Mouse (Mus musculus): ENCODE results near the gene Morn3.

The Morn3 gene

DNA sequence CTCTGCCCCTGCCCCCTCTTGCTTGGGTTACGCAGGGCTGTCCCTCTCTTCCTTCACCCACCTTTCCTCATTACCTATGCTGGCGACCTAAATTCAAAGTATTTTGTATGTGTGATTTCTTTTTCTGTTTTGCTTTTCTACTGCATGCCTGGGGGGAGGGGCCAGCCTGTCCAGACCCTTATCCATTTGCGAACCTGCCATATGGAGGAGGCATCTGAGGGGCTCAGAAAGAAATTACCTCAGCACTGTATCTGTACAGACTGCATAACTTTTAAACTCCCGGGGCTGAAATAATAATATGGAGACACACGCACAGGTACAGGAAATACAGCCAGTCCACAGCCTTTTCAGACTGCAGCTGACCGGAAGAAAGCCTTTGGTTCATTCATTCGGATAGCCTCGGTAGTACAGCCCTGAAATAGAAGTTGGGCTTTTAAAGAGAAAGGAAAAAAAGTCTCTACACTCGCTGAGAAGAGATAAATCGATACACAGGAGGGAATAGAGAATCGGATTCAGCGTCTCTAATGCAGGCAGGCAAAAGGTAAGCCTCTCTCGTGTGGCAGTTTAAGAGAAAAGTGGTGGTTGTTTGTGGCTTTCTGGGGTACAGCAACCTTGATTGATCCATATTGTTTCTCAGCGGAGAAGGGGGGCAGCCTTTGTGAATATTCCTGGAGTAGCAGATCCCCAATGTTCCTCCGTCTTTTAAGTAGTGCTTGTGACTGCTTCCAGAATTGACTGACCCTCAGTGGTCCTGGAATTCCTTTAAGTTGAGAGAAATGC, 57.1 kb downstream of the Morn3 start, which contains the start of gene Kdm2b:
Gene Kdm2b, minus strand, starts transcription at position 273 of the 780 bp plus-strand sequence.
- DNase-seq = peak; percentile 31

DNA sequence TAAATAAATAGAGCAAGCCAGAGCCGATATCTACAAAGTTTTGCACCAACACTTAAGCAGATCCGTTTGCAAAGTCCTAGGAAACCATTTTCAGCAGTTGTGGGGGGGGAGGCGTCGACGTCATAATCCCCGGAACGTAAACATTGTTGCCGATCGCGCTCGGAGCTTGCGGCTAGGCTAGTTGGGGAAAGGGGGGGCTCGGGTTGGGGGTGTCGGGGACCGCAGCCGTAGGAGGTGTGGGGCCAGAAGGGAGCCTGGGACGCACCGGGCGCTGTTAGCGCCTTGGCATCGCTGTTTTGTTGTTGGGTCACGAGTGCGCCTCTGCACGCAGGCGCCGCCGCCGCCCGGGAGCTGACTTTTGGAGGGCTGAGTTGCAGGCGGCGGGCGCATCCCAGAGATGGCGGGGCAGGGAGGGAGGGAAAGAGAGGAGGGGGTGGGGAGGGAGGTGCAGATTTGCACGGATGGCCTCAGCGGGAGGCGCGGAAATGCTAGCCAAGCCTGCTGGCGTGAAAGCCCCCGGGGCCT, 57.8 kb downstream of the Morn3 start:
- peak; percentile 75 for DNase-seq

DNA sequence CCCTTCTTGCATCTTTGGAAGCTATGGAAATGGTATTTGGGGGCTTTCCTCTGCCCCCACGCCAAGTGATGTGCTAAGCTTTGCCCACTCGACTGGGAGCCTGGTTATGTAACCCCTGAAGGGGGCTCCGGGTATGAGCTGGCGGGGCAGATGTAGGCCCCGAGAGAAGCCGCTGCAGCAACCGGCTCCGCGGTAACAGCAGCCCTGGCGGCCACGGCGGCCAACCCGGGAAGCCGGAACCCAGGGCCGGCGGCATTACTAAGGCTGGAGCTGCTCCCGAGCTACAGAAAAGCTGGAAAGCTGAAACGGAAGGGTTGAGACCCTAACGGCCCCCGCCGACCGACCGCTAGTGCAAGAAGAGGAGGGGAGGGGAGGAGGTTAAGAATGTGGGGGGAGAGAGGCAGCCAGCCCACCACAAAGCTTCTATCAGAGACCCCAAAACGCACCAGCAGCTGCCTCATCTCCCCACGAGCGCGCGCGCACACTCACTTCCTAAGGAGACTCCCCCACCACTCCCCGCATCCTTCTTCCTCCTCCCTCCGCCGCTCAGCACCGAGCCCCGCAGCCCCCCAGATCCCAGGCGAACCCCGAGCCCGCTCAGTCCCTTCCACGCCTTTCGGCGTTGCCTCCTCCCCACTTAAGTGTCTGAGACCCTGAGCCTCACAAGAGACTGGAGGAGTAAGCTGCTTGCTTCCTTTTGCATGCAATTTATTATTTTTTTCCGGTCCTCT, 58.6 kb downstream of the Morn3 start:
- DNase-seq = peak; percentile 55

DNA sequence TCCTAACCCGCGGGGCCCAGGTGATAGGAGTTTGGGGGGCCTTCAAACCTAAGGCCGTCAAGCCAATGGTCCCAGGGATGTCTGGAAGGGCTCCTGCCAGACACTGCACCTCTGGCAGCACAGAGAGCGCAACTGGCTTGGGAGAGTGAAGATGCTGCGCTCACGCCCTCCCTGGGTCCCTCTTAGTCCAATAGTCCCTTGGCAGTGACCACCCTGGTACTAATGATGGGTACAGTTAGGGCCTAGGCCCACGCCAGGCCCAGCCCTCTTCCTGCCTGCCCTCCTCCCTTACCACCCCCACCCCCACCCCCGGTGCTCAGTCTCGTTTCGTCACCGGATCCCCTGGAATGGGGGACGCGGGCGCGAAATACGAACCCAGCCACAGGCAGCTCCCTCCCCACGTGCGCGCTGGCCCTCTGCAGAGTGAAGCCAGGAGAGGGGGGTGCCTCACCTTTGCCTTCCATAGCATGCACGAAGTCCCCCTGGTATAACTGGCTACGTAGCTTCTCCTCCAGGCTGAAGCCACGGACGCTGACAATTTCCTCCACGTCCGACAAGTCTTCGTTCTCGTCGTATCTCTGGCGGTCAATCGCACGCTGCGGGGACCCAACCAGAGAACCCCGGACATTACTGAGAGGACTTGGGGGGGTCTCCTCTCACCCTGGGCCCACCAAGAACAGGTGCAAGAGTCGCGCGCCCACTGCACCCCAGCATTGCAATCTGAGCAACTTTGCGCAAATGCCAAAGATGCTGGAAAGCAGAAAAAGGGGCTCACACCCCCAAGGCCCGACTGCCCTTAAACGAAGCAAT, 59.4 kb downstream of the Morn3 start:
- DNase-seq = no peak

DNA sequence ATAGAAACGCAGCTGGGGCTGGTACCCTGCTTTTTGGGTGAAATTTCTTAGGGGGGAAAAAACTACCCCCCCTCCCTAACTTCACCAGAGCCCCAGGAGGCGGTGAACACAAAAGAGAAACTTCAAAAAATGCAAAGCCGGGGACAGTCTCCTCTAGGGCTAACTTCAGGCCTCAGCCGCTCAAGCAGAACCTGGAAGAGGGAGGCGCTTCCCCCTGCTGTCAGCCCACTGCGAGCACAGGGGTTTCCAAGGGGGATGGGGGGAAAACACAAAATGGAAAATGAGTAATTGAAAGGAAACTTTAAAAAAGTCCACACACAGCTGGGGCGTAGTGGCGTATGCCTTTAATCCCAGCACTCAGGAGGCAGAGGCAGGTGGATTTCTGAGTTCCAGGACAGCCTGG, 60.7 kb downstream of the Morn3 start:
- DNase-seq = no peak

Measured in kidney, adult 18-20 months (tissue).